Mouse (Mus musculus) neural tube, embryonic 14.5 days (tissue): ENCODE data around the gene Ppm1n. TPM values are rescaled to one million over a fixed set of nuclear protein-coding genes. Genes with fewer than 3 reads are reported as not detected.

Experiments used
- ATAC-seq: fragments of 200-750 bp; cut with Nextera tagmentation; 2 replicates; pipeline ENCODE4 v1.8.0; 2017; ENCODE audit warnings: low read depth, mild to moderate bottlenecking, moderate TSS enrichment, moderate library complexity
- H3K27ac ChIP-seq: fragments of 300-500 bp; sonication (generic); 2 replicates; pipeline ENCODE4 v1.5.1; 2014; ENCODE audit warnings: low read depth, mild to moderate bottlenecking, control low read depth, low read length, moderate library complexity, mixed read lengths
- H3K27me3 ChIP-seq: fragments of 300-500 bp; sonication (generic); 2 replicates; pipeline ENCODE4 v1.6.1; 2014; ENCODE audit warnings: low read length; ENCODE audit not compliant: control insufficient read depth, insufficient read depth
- H3K36me3 ChIP-seq: fragments of 300-500 bp; sonication (generic); 2 replicates; pipeline ENCODE4 v1.6.1; 2014; ENCODE audit warnings: low read length, mixed read lengths; ENCODE audit not compliant: control insufficient read depth, insufficient read depth
- H3K4me1 ChIP-seq: fragments of 300-500 bp; sonication (generic); 2 replicates; pipeline ENCODE4 v1.6.1; 2014; ENCODE audit warnings: low read length; ENCODE audit not compliant: control insufficient read depth, insufficient read depth
- H3K4me2 ChIP-seq: fragments of 300-500 bp; sonication (generic); 2 replicates; pipeline ENCODE4 v1.6.1; 2014; ENCODE audit warnings: mild to moderate bottlenecking, low read depth, low read length, control low read depth
- H3K4me3 ChIP-seq: fragments of 300-500 bp; sonication (generic); 2 replicates; pipeline ENCODE4 v1.5.1; 2014; ENCODE audit warnings: low read depth, low read length, control low read depth, mixed read lengths
- H3K9ac ChIP-seq: fragments of 300-500 bp; sonication (generic); replicated peaks from 2 replicates; pipeline ENCODE4 v1.6.1; 2014; ENCODE audit warnings: low read depth, mild to moderate bottlenecking, control low read depth, low read length, mixed read lengths
- H3K9me3 ChIP-seq: fragments of 300-500 bp; sonication (generic); 2 replicates; pipeline ENCODE4 v1.6.1; 2016; ENCODE audit warnings: low read length; ENCODE audit not compliant: control insufficient read depth
- WGBS: fragments of 180-500 bp; shearing (Covaris S2); extraction: QIAGEN DNeasy Blood & Tissue Kit; methylation state at CpG from one replicate; pipeline ENCODE4 v1.1.7; 2014; 5-methylcytosine and 5-hydroxymethylcytosine counted together
- polyA plus RNA-seq: library from polyadenylated mRNA; unstranded; fragments of >200 nt; fragmentation: Nextera tagmentation; extraction: Ambion mirVana; gene quantifications from 2 replicates; pipeline ENCODE4 v1.2.1, GENCODE M21; 2014

Ppm1n gene
- polyA plus RNA-seq, 1 experiment from 2014 or later, result 0.75 TPM

- 40% methylated on average over 7 of the region's 7 CpGs for WGBS
- peak overlapping the region; percentile 85; the same call in 1 of the 2 replicates for H3K4me2 ChIP-seq
- H3K4me1 ChIP-seq, result peaks cover 9% of the 10 kb centered on the region; the same call in 1 of the 2 replicates
- no peaks in the 10 kb centered on the region for H3K9me3 ChIP-seq
- H3K36me3 ChIP-seq, result no peaks in the 10 kb centered on the region
- H3K4me3 ChIP-seq, result peak overlapping the region; percentile 34; the same call in 1 of the 2 replicates
- no peak overlapping the region for H3K27ac ChIP-seq
- no peaks in the 10 kb centered on the region for H3K27me3 ChIP-seq
- no peak overlapping the region for H3K9ac ChIP-seq
- ATAC-seq, result no peak
Observed at GRCm38 (mm10) chr7:19320637-19321036, 40.8 kb upstream of the Ppm1n start.

- H3K9me3 ChIP-seq, result no peaks in the 10 kb centered on the region
- ATAC-seq, result peak; percentile 96
- no peak overlapping the region for H3K27ac ChIP-seq
- H3K4me2 ChIP-seq, result peak overlapping the region; percentile 85
- under 1% methylated on average over 41 of the region's 41 CpGs for WGBS
- H3K36me3 ChIP-seq, result no peaks in the 10 kb centered on the region
- H3K4me1 ChIP-seq, result peaks cover 9% of the 10 kb centered on the region; the same call in 1 of the 2 replicates
- peak overlapping the region; percentile 42; the same call in 1 of the 2 replicates for H3K9ac ChIP-seq
- H3K27me3 ChIP-seq, result no peaks in the 10 kb centered on the region
- peak overlapping the region; percentile 34 for H3K4me3 ChIP-seq
Observed at GRCm38 (mm10) chr7:19319906-19320305, 40.0 kb upstream of the Ppm1n start.

DNA sequence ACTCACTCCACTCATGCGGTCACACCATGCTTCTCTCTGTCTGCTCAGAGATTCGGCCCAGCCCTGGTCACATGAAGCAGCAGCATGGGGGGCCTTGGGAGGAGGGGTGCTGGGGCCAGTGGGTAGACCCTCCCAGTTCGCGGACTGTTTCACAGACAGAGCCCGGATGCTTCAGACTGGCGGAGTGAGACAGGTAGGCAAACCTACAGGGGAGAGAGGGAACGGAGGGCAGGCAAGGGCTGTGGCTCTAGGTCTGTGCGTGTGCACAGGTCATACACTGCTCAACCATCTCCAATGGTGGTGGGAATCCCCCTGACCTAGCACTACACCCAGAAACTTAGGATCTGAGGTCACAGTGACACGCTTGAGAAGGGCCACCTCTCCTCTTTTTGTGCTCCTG is 39.6 kb upstream of the Ppm1n start:
- H3K36me3 ChIP-seq, result no peaks in the 10 kb centered on the region
- H3K4me2 ChIP-seq, result peak overlapping the region; percentile 85
- no peaks in the 10 kb centered on the region for H3K27me3 ChIP-seq
- H3K4me3 ChIP-seq, result peak overlapping the region; percentile 34
- 21% methylated on average over 9 of the region's 9 CpGs for WGBS
- no peaks in the 10 kb centered on the region for H3K9me3 ChIP-seq
- H3K9ac ChIP-seq, result peak overlapping the region; percentile 42; the same call in 1 of the 2 replicates
- peaks cover 9% of the 10 kb centered on the region; the same call in 1 of the 2 replicates for H3K4me1 ChIP-seq
- ATAC-seq, result peak; percentile 81
- H3K27ac ChIP-seq, result no peak overlapping the region

DNA sequence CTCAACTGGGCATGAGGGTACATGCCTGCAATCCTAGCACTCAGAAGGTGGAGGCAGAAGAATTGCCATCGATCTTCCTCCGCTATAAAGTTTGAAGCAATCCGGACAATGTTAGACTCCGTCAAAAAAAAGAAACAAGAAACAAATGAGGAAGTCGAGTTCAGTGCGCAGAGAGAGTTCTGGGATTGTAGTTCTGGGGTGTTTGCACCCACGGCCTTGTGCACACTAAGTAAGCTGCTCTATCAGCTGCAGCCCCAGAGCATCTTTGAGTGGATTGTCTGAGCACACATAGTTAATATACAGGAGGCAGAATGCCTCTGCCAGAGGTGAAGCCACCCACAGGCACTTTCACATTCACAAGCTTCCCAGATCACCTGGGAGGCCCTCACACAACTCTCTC is 38.8 kb upstream of the Ppm1n start:
- WGBS, result 81% methylated on average over 7 of the region's 7 CpGs

GRCm38 (mm10) chr7:19318201-19318600 is 38.3 kb upstream of the Ppm1n start:
- Histone ChIP-seq H3K4me1 (peaks cover 9% of the 10 kb centered on the region; the same call in 1 of the 2 replicates), H3K4me2 (no peak overlapping the region), H3K27me3 (no peaks in the 10 kb centered on the region), H3K4me3 (no peak overlapping the region), H3K27ac (no peak overlapping the region), H3K9ac (no peak overlapping the region), H3K36me3 (no peaks in the 10 kb centered on the region), H3K9me3 (no peaks in the 10 kb centered on the region)
- 73% methylated on average over 2 of the region's 2 CpGs for WGBS
- no peak for ATAC-seq

More for the DNA sequence above, 38.8 kb upstream of the Ppm1n start:
- ATAC-seq, result no peak
- Histone ChIP-seq H3K36me3 (no peaks in the 10 kb centered on the region), H3K4me1 (peaks cover 9% of the 10 kb centered on the region; the same call in 1 of the 2 replicates), H3K9me3 (no peaks in the 10 kb centered on the region), H3K27ac (no peak overlapping the region), H3K9ac (no peak overlapping the region), H3K27me3 (no peaks in the 10 kb centered on the region), H3K4me2 (no peak overlapping the region), H3K4me3 (no peak overlapping the region)

GRCm38 (mm10) chr7:19316451-19317161 is 36.7 kb upstream of the Ppm1n start:
- Histone ChIP-seq H3K4me3 (no peak overlapping the region), H3K4me2 (no peak overlapping the region), H3K27me3 (no peaks in the 10 kb centered on the region), H3K27ac (no peak overlapping the region), H3K36me3 (no peaks in the 10 kb centered on the region), H3K9me3 (no peaks in the 10 kb centered on the region), H3K9ac (no peak overlapping the region), H3K4me1 (peaks cover 9% of the 10 kb centered on the region; the same call in 1 of the 2 replicates)
- ATAC-seq, result no peak
- 46% methylated on average over 14 of the region's 14 CpGs for WGBS

GRCm38 (mm10) chr7:19314033-19314432 is 34.2 kb upstream of the Ppm1n start:
- Histone ChIP-seq H3K4me1 (peaks cover 7% of the 10 kb centered on the region), H3K27ac (no peak overlapping the region), H3K4me2 (no peak overlapping the region), H3K9ac (no peak overlapping the region), H3K27me3 (no peaks in the 10 kb centered on the region), H3K4me3 (no peak overlapping the region), H3K36me3 (no peaks in the 10 kb centered on the region), H3K9me3 (no peaks in the 10 kb centered on the region)
- WGBS, result 47% methylated on average over 5 of the region's 5 CpGs
- ATAC-seq, result no peak

DNA sequence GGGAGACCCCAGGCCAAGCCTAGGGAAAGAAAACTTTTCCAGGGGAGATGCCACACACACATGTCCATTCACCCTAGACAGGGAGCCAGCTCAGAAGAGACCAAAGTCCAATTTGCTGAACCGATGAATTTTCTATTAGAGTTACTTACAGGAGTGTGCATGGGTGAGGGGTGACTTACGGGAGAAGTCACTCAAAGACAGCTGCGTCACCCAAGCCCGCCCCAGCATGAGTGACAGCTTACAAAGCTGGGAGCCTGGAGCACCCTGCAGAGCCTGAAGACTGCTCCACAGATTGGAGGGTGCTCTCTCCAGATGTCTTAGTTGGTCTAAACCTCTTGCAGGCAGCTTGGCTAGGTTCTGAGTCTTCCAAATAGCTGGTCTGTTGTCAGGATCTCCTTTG is 32.1 kb upstream of the Ppm1n start:
- 0 out of 2 replicates have a peak, but pooled peaks cover under 1% of the 10 kb centered on the region for H3K27me3 ChIP-seq
- ATAC-seq, result no peak
- H3K36me3 ChIP-seq, result no peaks in the 10 kb centered on the region
- H3K9ac ChIP-seq, result no peak overlapping the region
- no peak overlapping the region for H3K4me2 ChIP-seq
- H3K9me3 ChIP-seq, result no peaks in the 10 kb centered on the region
- H3K4me1 ChIP-seq, result peaks cover 14% of the 10 kb centered on the region
- no peak overlapping the region for H3K27ac ChIP-seq
- 42% methylated on average over 4 of the region's 4 CpGs for WGBS
- no peak overlapping the region for H3K4me3 ChIP-seq

- Histone ChIP-seq H3K27ac (0 out of 2 replicates have a peak within 1 kb of the TSS, but pooled peaks have one; percentile 22), H3K4me1 (peaks cover 14% of the 10 kb centered on the region), H3K9me3 (no peaks in the 10 kb centered on the region), H3K4me2 (peak within 1 kb of the TSS; percentile 83), H3K36me3 (no peaks in the 10 kb centered on the region), H3K9ac (peak within 1 kb of the TSS; percentile 50), H3K27me3 (peaks cover 18% of the 10 kb centered on the region), H3K4me3 (peak within 1 kb of the TSS; percentile 52)
- ATAC-seq, result peak; percentile 85
- WGBS, result under 1% methylated on average over 45 of the region's 49 CpGs
Observed at GRCm38 (mm10) chr7:19309884-19310641, 30.2 kb upstream of the Ppm1n start, which contains the start of gene Fosb. TSS of gene Fosb (minus strand) at chr7:19310051.
